Mouse (Mus musculus) hindbrain, embryonic 10.5 days (tissue): ENCODE data around the gene Epm2a. TPM values are rescaled to one million over a fixed set of nuclear protein-coding genes. Genes with fewer than 3 reads are reported as not detected.
"Not testable (repeated sequence)": the region's sequence is repeated elsewhere in the genome, so short reads cannot be mapped to it uniquely, and the experiment has no call there.

ENCODE experiments used
- DNase-seq: peaks from one replicate; pipeline ENCODE4 v3.0.0-alpha.2; 2017; ENCODE audit warnings: low spot score
- H3K27ac ChIP-seq: fragments of 300-500 bp; sonication (generic); 2 replicates; pipeline ENCODE4 v1.5.1; 2016; ENCODE audit warnings: mild to moderate bottlenecking, moderate library complexity
- H3K27me3 ChIP-seq: fragments of 300-500 bp; sonication (generic); 2 replicates; pipeline ENCODE4 v1.6.1; 2016; ENCODE audit warnings: mild to moderate bottlenecking; ENCODE audit not compliant: poor library complexity, insufficient read depth, severe bottlenecking
- H3K36me3 ChIP-seq: fragments of 300-500 bp; sonication (generic); 2 replicates; pipeline ENCODE4 v1.6.1; 2016; ENCODE audit warnings: mild to moderate bottlenecking, moderate library complexity
- H3K4me1 ChIP-seq: fragments of 300-500 bp; sonication (generic); replicated peaks from 2 replicates; pipeline ENCODE4 v1.6.1; 2016; ENCODE audit warnings: mild to moderate bottlenecking
- H3K4me3 ChIP-seq: fragments of 300-500 bp; sonication (generic); 2 replicates; pipeline ENCODE4 v1.5.1; 2016; ENCODE audit warnings: mild to moderate bottlenecking, moderate library complexity
- H3K9me3 ChIP-seq: fragments of 300-500 bp; sonication (generic); 2 replicates; pipeline ENCODE4 v1.6.1; 2016; ENCODE audit warnings: mild to moderate bottlenecking, moderate library complexity
- WGBS: fragments of 180-500 bp; shearing (Covaris S2); methylation state at CpG from one replicate; pipeline ENCODE4 v1.1.7; 2016; 5-methylcytosine and 5-hydroxymethylcytosine counted together
- polyA plus RNA-seq: library from polyadenylated mRNA; unstranded; fragments of >200 nt; fragmentation: Nextera tagmentation; extraction: Ambion mirVana; gene quantifications from 2 replicates; pipeline ENCODE4 v1.2.1, GENCODE M21; 2016

The Epm2a gene
- polyA plus RNA-seq, 1 experiment from 2014 or later: 0.33 TPM

DNA sequence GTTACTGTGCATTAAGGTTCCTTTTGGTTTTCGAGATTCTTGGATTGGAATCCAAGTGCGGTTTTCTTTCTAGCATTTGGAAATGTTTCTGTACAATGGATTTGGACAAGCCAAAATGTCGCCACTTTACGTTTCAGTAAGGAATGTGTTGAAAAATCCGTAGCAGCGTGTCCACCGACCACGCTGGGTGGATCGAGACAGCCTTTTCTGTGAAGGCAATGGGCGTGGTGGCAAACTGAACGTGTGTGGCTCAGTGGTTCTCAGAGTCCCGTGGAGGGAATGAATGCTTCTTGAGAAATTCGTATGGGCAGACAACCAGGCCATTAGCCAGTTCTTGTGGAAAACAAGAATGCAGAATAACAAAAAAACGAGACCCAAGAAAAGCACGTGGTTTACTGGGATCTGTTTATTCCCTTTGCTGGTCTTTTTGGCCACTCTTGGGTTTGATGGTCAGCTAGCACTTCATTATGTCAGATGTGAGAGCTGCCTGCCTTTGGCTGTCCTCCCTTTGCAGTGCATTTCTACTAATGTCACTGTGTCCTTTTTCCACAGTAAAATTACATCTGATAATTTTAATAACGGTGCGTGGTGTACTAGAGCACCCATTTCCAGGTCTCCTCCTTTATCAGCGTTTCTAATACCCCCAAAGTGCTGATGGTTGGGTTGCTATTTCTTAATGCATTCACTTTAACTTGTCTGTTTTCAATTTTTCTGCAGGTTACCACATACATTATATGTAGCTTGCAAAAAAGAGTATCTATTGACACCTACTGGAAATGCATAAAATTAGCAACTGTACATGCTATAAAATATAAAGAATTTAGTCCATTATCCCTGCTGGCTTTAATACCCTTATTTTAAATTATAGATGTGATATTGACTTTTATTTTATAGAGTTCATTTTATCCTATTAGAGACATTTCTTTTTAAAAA is 1.6 kb downstream of the Epm2a start:
- H3K4me1 ChIP-seq: no peaks in the 10 kb centered on the region
- H3K9me3 ChIP-seq: peaks cover 10% of the 10 kb centered on the region; the same call in 1 of the 2 replicates
- no peak overlapping the region for H3K4me3 ChIP-seq
- H3K27ac ChIP-seq: no peak overlapping the region
- no peak for DNase-seq
- H3K36me3 ChIP-seq: no peaks in the 10 kb centered on the region
- no peaks in the 10 kb centered on the region for H3K27me3 ChIP-seq
- 86% methylated on average over 18 of the region's 18 CpGs for WGBS

GRCm38 (mm10) chr10:11350243-11350974 is 7.2 kb downstream of the Epm2a start:
- not testable (repeated sequence) for DNase-seq, H3K27me3 ChIP-seq, H3K9me3 ChIP-seq, H3K27ac ChIP-seq, H3K4me3 ChIP-seq, H3K36me3 ChIP-seq, H3K4me1 ChIP-seq
- 84% methylated on average over 3 of the region's 3 CpGs for WGBS

DNA sequence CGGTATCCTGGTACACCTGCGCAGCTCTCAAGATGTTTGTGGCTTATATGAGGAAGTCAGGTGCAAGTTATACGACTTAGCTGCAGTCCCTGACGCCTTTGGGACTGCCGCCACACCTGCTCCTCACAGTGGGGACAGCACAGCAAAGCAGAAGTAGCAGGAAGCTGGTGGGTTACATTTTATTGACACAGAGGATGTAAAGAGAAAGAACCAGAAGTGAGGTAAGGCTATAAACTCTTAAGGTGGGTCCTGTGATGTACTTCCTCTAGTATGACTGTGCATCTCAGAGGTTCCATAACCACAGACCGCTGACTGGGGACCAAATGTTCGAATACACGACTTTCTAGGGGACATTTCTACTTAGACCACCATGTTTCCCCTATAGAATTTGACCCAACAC is 11.4 kb downstream of the Epm2a start:
- no peaks in the 10 kb centered on the region for H3K4me1 ChIP-seq
- H3K36me3 ChIP-seq: no peaks in the 10 kb centered on the region
- no peak overlapping the region for H3K27ac ChIP-seq
- DNase-seq: no peak
- 93% methylated on average over 8 of the region's 8 CpGs for WGBS
- H3K27me3 ChIP-seq: no peaks in the 10 kb centered on the region
- no peak overlapping the region for H3K4me3 ChIP-seq
- 0 out of 2 replicates have a peak, but pooled peaks cover 3% of the 10 kb centered on the region for H3K9me3 ChIP-seq

DNA sequence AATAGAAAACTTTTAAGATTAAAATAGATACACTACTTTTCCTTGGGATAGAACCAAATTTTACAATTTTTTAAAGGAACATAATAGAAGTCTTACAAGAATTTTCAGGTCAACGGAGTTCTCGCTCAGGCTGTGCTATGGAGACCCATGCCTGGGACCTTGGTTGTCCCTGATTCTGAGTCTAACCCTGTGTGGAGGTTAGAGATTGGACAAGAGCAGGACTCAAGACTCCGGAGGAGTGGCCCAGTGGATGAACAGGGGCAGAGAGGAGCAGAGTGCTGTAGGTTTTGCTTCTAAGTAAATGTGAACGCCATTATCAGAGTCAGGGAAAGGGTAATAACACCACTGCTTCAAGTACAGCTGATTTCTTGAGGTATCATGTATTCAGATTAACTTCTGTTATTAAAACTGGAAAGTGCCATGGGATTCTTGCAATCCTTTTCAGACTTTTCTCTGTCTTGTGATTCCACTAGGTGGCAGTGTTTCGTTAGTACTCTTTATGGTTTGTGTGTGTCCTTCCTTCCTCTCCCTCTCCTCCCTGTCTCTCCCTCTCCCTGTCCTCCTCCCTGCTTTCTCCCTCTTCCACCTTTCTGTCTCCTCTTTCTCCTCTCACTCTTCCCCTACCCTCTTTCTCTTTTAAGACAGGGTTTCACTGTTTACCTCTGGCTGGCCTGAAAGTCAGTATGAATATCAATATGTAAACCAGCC is 18.9 kb downstream of the Epm2a start:
- Histone ChIP-seq H3K9me3 (0 out of 2 replicates have a peak, but pooled peaks cover 3% of the 10 kb centered on the region), H3K4me3 (no peak overlapping the region), H3K36me3 (no peaks in the 10 kb centered on the region), H3K27ac (no peak overlapping the region), H3K27me3 (no peaks in the 10 kb centered on the region), H3K4me1 (no peaks in the 10 kb centered on the region)
- 59% methylated on average over 5 of the region's 5 CpGs for WGBS
- DNase-seq: no peak

DNA sequence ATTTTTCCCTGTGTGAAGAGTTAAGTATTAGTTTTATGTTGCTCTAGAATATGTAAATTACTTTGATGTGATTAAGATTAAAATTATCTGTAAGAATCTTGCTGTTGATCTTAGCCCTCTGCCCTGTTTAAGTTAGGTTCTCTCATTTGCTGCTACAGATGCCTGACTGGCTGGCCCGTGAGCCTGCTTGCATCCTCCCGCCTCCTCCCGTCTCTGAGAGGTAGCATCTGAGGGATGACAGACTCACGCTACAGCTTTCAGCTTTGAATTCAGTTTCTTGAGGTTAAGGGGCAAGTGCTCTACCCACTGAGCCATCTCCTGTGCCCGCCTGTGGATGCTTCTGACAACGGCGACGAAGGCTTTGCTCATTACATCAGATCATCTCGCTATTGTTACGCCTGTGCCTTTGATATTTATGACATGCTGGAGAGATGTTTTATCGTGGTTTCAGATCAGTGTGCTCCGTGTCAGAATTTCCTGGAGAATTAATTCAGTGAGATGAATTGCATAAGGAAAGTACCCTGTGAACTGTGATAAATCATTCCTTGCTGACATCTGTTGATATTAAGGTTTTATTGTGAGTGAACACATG is 19.8 kb downstream of the Epm2a start:
- no peak for DNase-seq
- 81% methylated on average over 12 of the region's 12 CpGs for WGBS

DNA sequence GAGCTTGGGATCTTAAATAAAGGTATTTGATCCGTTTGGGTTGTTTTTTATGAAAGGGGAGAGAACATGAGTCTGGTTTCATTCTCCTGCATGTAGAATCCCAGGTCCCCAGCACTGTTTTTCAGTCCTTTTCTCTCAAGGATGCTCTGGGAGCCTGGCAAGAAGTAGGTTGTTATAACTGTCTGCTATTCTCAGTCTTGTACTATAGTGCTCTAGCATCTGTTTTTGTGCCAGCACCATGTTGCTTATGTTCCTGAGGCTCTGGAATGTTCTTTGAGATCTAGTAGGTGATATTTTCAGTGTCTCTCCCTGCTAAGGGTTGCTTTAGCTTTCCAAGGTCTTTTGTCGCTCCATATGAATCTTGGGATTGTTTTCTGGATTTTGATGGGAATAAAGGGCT is 38.1 kb downstream of the Epm2a start:
- Histone ChIP-seq H3K36me3 (no peaks in the 10 kb centered on the region), H3K27me3 (no peaks in the 10 kb centered on the region), H3K4me3 (no peak overlapping the region), H3K9me3 (no peaks in the 10 kb centered on the region), H3K4me1 (no peaks in the 10 kb centered on the region), H3K27ac (no peak overlapping the region)
- no peak for DNase-seq
- 82% methylated on average over 2 of the region's 2 CpGs for WGBS

More for the DNA sequence above, 19.8 kb downstream of the Epm2a start:
- no peaks in the 10 kb centered on the region for H3K27me3 ChIP-seq
- 0 out of 2 replicates have a peak, but pooled peaks cover under 1% of the 10 kb centered on the region for H3K9me3 ChIP-seq
- H3K4me3 ChIP-seq: no peak overlapping the region
- H3K36me3 ChIP-seq: no peaks in the 10 kb centered on the region
- H3K27ac ChIP-seq: no peak overlapping the region
- H3K4me1 ChIP-seq: no peaks in the 10 kb centered on the region

- Histone ChIP-seq H3K4me3 (no peak overlapping the region), H3K27me3 (no peaks in the 10 kb centered on the region), H3K4me1 (no peaks in the 10 kb centered on the region), H3K9me3 (no peaks in the 10 kb centered on the region), H3K27ac (no peak overlapping the region), H3K36me3 (no peaks in the 10 kb centered on the region)
- 87% methylated on average over 5 of the region's 5 CpGs for WGBS
- DNase-seq: no peak
Measured at GRCm38 (mm10) chr10:11410926-11411325, 67.7 kb downstream of the Epm2a start.

DNA sequence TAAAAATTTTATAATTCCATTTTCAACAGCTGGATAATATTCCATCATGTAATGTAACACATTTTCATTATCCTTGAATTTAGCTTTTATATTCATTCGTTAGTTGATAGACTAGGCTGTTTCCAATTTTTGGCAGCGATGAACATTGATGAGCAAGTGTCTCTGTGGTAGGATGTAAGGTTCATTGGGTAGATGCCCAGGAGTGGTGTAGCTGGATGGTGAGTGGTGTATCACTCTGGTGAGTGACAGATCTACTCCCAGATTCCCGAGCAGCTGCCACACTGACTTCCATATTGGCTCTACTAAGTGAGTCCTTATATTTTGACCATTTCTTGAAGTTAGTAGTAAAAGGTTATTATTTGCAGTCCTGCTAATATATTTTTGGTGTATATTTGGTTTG is 76.9 kb downstream of the Epm2a start:
- no peaks in the 10 kb centered on the region for H3K27me3 ChIP-seq
- H3K27ac ChIP-seq: no peak overlapping the region
- no peaks in the 10 kb centered on the region for H3K36me3 ChIP-seq
- no peak for DNase-seq
- no peaks in the 10 kb centered on the region for H3K9me3 ChIP-seq
- H3K4me3 ChIP-seq: no peak overlapping the region
- 88% methylated on average over 3 of the region's 3 CpGs for WGBS
- H3K4me1 ChIP-seq: no peaks in the 10 kb centered on the region

DNA sequence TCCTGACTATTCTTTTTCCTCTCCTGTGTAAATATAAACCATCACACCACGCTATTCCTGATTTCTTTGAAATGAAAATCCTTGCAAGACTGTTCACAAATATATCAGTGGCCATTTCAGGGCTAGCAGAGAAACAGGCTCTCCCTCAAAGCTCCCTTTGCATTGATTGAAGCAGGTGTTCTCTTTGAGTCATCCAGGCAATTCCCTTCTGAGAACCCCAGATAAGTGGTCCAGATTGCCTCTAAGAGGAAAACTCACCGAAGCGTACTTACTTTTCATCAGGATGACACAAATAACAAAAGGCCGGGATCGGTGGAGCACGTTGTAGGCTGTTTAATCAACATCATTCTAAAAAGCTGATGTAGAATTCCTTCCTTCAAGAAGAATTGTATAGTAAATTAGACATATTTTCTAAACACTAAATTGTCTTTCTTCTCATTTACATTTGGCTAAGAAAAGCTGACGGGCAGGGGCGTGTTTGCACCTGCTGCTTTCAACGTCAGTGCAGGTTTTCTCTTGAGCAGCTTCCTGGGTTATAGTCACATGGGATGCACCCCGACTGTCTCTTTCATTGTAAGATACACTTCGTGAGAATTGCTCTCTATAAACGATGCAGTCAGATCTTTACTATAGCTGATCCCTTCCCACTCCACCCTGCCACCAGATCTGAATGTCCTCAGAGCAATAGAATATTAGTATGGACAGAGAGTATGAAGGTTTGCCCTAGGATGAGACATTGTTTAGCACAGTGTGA is 86.0 kb downstream of the Epm2a start:
- no peaks in the 10 kb centered on the region for H3K9me3 ChIP-seq
- 75% methylated on average over 12 of the region's 12 CpGs for WGBS
- H3K4me3 ChIP-seq: no peak overlapping the region
- DNase-seq: no peak
- no peaks in the 10 kb centered on the region for H3K27me3 ChIP-seq
- no peaks in the 10 kb centered on the region for H3K36me3 ChIP-seq
- no peak overlapping the region for H3K27ac ChIP-seq
- H3K4me1 ChIP-seq: no peaks in the 10 kb centered on the region

GRCm38 (mm10) chr10:11436961-11437360 is 93.8 kb downstream of the Epm2a start:
- 82% methylated on average over 1 of the region's 1 CpGs for WGBS
- H3K4me3 ChIP-seq: no peak overlapping the region
- no peak overlapping the region for H3K27ac ChIP-seq
- no peaks in the 10 kb centered on the region for H3K4me1 ChIP-seq
- H3K36me3 ChIP-seq: no peaks in the 10 kb centered on the region
- H3K9me3 ChIP-seq: no peaks in the 10 kb centered on the region
- H3K27me3 ChIP-seq: no peaks in the 10 kb centered on the region
- DNase-seq: no peak

GRCm38 (mm10) chr10:11438461-11438860 is 95.3 kb downstream of the Epm2a start:
- Histone ChIP-seq H3K36me3 (no peaks in the 10 kb centered on the region), H3K4me1 (no peaks in the 10 kb centered on the region), H3K9me3 (no peaks in the 10 kb centered on the region), H3K27me3 (no peaks in the 10 kb centered on the region), H3K27ac (no peak overlapping the region), H3K4me3 (no peak overlapping the region)
- DNase-seq: no peak
- WGBS: 93% methylated on average over 10 of the region's 10 CpGs

DNA sequence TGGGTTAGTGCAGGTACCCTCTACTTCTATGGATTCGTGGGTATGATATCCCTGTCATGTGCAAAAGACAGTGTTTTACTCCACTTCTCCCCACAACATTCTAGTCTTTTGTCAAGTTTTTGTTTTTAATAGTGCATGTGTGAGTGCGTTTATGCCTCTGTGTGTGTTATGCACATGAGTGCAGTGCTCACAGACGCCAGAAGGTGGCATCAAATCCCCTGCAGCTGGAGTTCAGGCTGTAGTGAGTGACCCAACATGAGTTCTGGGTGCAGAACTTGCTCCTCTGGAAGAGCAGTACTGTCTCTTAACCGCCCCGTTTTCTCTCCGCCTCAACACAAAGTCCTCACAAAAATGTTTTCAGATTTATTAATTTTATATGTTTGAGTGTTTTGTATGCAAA is 96.1 kb downstream of the Epm2a start:
- H3K27me3 ChIP-seq: no peaks in the 10 kb centered on the region
- no peak overlapping the region for H3K27ac ChIP-seq
- no peaks in the 10 kb centered on the region for H3K36me3 ChIP-seq
- H3K9me3 ChIP-seq: no peaks in the 10 kb centered on the region
- H3K4me3 ChIP-seq: no peak overlapping the region
- no peak for DNase-seq
- no peaks in the 10 kb centered on the region for H3K4me1 ChIP-seq
- WGBS: 89% methylated on average over 6 of the region's 6 CpGs
